Mouse (Mus musculus): ENCODE results near the gene Mrpl2. TPM values are rescaled to one million over a fixed set of nuclear protein-coding genes. Genes with fewer than 3 reads are reported as not detected.

Mrpl2 gene
- polyA plus RNA-seq, 1 experiment: 38.2 TPM

DNA sequence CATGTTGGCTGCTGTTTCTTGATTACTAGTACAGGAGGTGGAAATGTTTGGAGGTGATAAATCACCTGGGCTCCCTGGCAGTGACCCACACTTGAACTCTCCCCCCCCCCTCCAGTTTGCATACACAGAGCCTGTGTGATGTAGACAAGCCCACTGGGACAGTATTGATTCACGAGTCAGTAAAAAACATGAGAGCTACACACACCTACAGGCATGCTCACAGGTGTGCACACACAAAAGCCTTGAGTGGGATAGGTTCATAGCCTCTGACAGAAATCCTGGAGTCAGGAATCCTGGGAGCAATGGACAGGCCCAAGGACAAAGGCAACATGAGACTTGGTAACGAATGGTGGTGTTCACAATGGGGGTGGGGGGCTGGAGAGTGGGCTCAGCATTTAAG is 33.8 kb upstream of the Mrpl2 start:
- peaks cover 6% of the 10 kb centered on the region for H3K4me1 ChIP-seq (ENCODE audit: control insufficient read depth, insufficient read depth, low read length)
- TF ChIP-seq POLR2A (IDR thresholded peaks at IDR 0.05; ENCODE audit: borderline replicate concordance, low read depth, low read length): no peak
- no peak for TF ChIP-seq CTCF (IDR thresholded peaks at IDR 0.05; ENCODE audit: low read depth, low read length)
- no peak overlapping the region for H3K27ac ChIP-seq (ENCODE audit: insufficient read depth, low read depth, low read length)
- no peak overlapping the region for H3K4me3 ChIP-seq (ENCODE audit: insufficient read depth, low read length)

DNA sequence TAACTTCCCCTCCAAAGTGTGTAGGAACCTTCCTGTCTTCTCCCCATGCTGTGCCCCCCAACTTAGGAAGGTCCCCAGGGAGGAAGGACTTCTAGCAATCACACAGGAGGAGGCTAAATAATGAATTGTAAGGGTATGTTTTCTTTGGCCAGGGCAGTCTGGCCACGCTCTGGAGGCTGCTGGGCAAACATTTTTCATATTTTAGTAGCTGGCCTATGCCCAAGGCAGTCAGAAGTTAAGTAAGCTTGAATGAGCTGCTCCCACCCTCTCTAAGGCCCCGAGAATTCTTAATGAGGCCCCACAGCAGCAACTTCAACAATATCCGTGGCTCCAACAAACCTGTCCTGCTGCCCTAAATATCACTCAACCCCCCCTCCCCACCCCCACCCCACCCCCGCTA is 33.2 kb upstream of the Mrpl2 start:
- Histone ChIP-seq H3K27ac (ENCODE audit: insufficient read depth, low read depth, low read length) (no peak overlapping the region), H3K4me1 (ENCODE audit: control insufficient read depth, insufficient read depth, low read length) (peaks cover 6% of the 10 kb centered on the region), H3K4me3 (ENCODE audit: insufficient read depth, low read length) (no peak overlapping the region)
- TF ChIP-seq POLR2A (IDR thresholded peaks at IDR 0.05; ENCODE audit: borderline replicate concordance, low read depth, low read length) (no peak), CTCF (IDR thresholded peaks at IDR 0.05; ENCODE audit: low read depth, low read length) (no peak)

DNA sequence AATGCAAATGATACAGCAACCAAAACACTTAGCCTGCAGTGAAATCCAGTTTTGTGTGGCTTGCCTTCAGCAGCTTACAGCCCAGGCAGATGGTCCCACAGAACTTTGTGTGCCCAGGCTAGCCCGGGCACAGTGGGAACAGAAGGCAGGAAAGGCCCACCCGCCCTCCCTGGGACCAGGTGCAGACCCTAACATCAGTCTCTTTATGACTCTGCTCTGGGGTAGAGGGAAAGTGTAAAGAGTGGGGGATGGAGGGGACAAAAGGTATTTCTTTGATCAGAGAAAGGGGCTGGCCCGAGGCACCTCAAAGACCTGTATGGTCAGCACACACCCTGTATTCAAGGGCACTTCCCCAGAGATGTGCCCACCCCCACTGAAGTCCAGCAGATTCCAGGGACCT is 32.8 kb upstream of the Mrpl2 start:
- H3K4me3 ChIP-seq (ENCODE audit: insufficient read depth, low read length): no peak overlapping the region
- peaks cover 6% of the 10 kb centered on the region for H3K4me1 ChIP-seq (ENCODE audit: control insufficient read depth, insufficient read depth, low read length)
- no peak overlapping the region for H3K27ac ChIP-seq (ENCODE audit: insufficient read depth, low read depth, low read length)
- TF ChIP-seq POLR2A (IDR thresholded peaks at IDR 0.05; ENCODE audit: borderline replicate concordance, low read depth, low read length) (no peak), CTCF (IDR thresholded peaks at IDR 0.05; ENCODE audit: low read depth, low read length) (no peak)

DNA sequence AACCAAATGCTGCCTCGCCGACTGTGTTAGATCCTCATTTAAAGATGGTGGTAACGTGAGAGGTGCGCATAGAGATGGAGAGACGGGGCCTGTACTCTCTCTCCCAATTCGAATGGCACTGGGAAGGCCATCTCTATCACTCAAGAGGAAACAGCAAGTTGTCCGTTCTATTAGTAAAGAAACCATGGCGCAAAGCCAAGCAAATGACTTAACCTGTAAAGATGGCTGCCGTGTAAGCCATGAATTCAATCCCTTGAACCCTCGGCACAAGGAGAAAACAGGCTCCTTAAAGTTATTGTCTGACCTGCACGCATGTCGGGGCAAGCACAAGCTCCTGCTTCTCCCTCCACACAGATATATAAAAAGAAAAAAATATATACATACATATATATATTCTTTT is 28.2 kb upstream of the Mrpl2 start:
- Histone ChIP-seq H3K27ac (ENCODE audit: insufficient read depth, low read depth, low read length) (no peak overlapping the region), H3K4me3 (ENCODE audit: insufficient read depth, low read length) (no peak overlapping the region), H3K4me1 (ENCODE audit: control insufficient read depth, insufficient read depth, low read length) (peaks cover 2% of the 10 kb centered on the region; the same call in 1 of the 2 replicates)
- no peak for TF ChIP-seq POLR2A (IDR thresholded peaks at IDR 0.05; ENCODE audit: borderline replicate concordance, low read depth, low read length)
- no peak for TF ChIP-seq CTCF (IDR thresholded peaks at IDR 0.05; ENCODE audit: low read depth, low read length)

DNA sequence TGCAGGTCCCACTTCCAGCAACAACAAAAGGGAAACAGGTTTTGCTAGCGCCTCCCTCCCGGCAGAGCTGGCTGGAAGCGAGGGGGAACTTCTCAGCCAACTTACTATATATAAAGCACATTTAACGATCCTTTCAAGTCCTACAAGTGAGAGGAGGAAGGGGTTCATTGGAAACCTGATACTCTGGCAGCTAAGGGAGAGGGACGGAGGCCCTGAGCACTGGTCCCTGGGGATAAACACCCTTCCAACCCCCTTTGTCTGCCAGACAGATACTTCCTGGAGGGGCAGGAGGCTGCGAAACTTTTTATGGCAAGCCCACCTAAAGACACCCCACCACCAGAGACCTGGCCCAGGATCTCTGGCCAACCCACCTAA is 27.6 kb upstream of the Mrpl2 start:
- Histone ChIP-seq H3K4me3 (ENCODE audit: insufficient read depth, low read length) (no peak overlapping the region), H3K4me1 (ENCODE audit: control insufficient read depth, insufficient read depth, low read length) (peaks cover 5% of the 10 kb centered on the region), H3K27ac (ENCODE audit: insufficient read depth, low read depth, low read length) (no peak overlapping the region)
- no peak for TF ChIP-seq CTCF (IDR thresholded peaks at IDR 0.05; ENCODE audit: low read depth, low read length)
- no peak for TF ChIP-seq POLR2A (IDR thresholded peaks at IDR 0.05; ENCODE audit: borderline replicate concordance, low read depth, low read length)

DNA sequence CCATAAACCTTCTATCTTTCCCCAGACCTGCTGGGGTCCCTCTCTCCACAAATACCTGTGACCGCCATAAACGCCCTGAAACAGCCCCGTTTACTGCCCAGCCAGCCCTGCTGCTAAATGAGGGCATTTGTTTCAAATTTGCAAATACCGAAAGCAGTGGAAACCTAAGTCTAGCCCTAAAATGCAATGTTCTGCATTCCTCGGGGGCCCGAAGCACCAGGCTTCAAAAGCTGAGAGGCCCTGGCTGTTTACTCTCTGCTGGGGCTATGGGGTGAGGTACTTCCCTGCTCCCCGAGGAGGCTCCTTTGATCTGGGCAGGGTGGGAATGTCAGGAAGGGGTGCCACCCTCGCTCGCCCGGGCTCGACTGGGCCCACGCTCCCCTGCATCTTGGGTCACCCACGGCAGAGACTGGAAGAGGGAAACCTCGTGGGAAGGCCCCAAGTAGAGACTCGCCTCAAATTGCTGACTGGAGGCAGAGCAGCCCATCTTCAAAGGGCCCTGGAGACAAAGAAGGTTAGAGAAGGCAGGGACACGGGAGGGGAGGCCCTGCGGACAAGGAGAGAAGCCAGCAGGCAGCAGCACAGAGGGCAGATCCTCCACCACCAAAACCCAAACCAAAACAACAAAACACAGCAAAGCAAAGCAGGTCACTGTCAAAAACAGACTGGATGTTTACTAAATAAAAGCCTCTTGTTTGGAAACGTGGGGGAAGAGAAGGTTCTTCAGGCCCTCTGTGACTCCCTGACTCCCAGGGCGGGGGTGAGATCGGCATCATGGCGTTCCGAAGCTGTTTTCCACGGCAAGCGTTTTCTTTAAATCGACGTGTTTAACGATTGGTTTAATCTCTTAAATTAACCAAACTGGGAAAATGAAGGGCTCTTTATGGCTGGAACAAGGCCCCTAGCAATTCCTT is 27.0 kb upstream of the Mrpl2 start:
- TF ChIP-seq CTCF (IDR thresholded peaks at IDR 0.05; ENCODE audit: low read depth, low read length): no peak
- no peak for TF ChIP-seq POLR2A (IDR thresholded peaks at IDR 0.05; ENCODE audit: borderline replicate concordance, low read depth, low read length)
- H3K27ac ChIP-seq (ENCODE audit: insufficient read depth, low read depth, low read length): no peak overlapping the region
- H3K4me1 ChIP-seq (ENCODE audit: control insufficient read depth, insufficient read depth, low read length): peaks cover 12% of the 10 kb centered on the region
- no peak overlapping the region for H3K4me3 ChIP-seq (ENCODE audit: insufficient read depth, low read length)

DNA sequence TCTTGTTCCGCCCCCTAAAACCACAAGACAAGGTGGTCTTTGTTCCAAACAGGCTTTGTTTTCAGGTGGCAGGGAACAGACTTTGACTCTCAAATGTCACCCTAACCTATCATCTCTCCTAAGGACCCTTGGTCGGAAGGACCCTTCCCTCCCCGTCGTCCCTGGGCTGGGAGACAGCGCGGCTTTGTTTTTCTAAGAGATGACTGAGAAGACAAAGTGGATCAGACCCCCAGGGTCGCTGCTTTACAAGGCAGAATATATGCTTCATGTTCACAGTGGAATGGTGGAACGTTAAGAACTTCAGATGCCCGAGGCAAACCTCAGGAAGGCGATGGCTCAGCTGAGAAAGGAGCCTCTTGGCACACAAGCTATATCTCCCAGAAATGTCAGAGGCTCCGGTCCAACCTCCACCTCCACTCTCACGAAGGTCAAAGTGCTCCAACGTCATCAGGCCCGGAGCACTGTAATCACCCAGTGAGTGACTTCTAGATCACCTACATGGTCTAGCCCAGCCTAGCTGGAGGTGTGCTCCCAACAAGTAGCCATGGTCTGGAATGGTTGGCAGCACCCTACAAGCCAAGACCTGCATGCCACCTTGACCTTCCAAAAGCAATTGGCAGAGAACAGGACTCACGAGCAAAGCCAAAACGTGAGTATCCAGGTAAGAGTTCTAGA is 26.2 kb upstream of the Mrpl2 start:
- peaks cover 18% of the 10 kb centered on the region for H3K4me1 ChIP-seq (ENCODE audit: control insufficient read depth, insufficient read depth, low read length)
- no peak overlapping the region for H3K4me3 ChIP-seq (ENCODE audit: insufficient read depth, low read length)
- H3K27ac ChIP-seq (ENCODE audit: insufficient read depth, low read depth, low read length): no peak overlapping the region
- TF ChIP-seq POLR2A (IDR thresholded peaks at IDR 0.05; ENCODE audit: borderline replicate concordance, low read depth, low read length): no peak
- TF ChIP-seq CTCF (IDR thresholded peaks at IDR 0.05; ENCODE audit: low read depth, low read length): no peak

DNA sequence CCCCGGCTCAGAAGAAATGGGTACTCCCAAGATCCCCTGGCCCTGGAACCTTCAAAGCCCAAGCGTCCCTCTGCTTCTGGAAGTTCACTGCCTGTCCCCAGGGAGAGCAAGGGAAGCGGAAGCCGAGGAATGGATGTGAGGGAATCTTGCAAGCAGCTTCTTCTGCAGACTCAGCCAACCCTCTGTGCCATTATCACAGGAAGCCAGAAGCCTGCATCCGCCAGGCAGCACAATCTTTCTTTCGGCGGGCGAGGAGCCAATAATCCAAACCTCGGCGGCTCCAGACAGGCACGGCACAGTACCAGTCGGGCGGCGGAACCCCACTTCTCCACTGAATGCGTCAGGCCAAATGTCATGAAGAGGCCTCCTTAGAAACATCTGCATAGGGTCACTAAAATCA is 24.7 kb upstream of the Mrpl2 start:
- Histone ChIP-seq H3K4me3 (ENCODE audit: insufficient read depth, low read length) (no peak overlapping the region), H3K4me1 (ENCODE audit: control insufficient read depth, insufficient read depth, low read length) (peaks cover 18% of the 10 kb centered on the region), H3K27ac (ENCODE audit: insufficient read depth, low read depth, low read length) (no peak overlapping the region)
- TF ChIP-seq POLR2A (IDR thresholded peaks at IDR 0.05; ENCODE audit: borderline replicate concordance, low read depth, low read length): no peak
- TF ChIP-seq CTCF (IDR thresholded peaks at IDR 0.05; ENCODE audit: low read depth, low read length): no peak

DNA sequence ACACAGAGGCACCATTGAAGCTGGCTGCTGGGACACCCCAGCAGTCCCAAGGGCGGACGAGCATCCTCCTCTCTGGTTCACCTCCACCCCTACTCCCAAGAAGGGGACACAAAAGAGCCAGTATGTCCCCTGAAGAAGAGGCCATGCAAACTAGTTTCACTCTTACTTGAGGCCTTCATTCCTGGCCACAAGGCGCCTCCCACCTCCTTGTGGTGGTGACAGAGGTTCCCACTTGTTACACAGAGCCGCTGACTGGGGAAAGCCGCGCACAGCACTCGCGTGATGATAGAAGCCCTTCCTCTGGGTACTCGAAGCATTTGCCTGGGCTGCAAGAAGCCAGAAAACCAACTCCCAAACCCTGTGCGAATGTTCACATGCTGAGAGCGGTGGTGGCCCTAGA is 23.8 kb upstream of the Mrpl2 start:
- no peak for TF ChIP-seq CTCF (IDR thresholded peaks at IDR 0.05; ENCODE audit: low read depth, low read length)
- TF ChIP-seq POLR2A (IDR thresholded peaks at IDR 0.05; ENCODE audit: borderline replicate concordance, low read depth, low read length): no peak
- H3K4me3 ChIP-seq (ENCODE audit: insufficient read depth, low read length): no peak overlapping the region
- H3K27ac ChIP-seq (ENCODE audit: insufficient read depth, low read depth, low read length): no peak overlapping the region
- peaks cover 18% of the 10 kb centered on the region for H3K4me1 ChIP-seq (ENCODE audit: control insufficient read depth, insufficient read depth, low read length)

Data from bone marrow macrophage, adult 2 months (primary cell).